Mouse (Mus musculus) cerebellum, adult 2 months (tissue): Measurements from ENCODE around the gene Tnfrsf17. TPM values are rescaled to one million over a fixed set of nuclear protein-coding genes. Genes with fewer than 3 reads are reported as not detected.

Source experiments
- DNase-seq, 2 experiments: peaks; one replicate each; pipeline ENCODE4 v3.0.0; 2021
- H3K27ac ChIP-seq: fragments of 200-500 bp; 2 replicates; pipeline ENCODE4 v1.5.1; 2012; ENCODE audit warnings: low read length, control low read depth, inconsistent platforms; ENCODE audit not compliant: insufficient read depth
- H3K27me3 ChIP-seq: fragments of 200-500 bp; 2 replicates; pipeline ENCODE4 v1.6.1; 2012; ENCODE audit warnings: inconsistent platforms, mild to moderate bottlenecking, low read length, moderate library complexity; ENCODE audit not compliant: control insufficient read depth, insufficient read depth
- H3K4me1 ChIP-seq: fragments of 200-500 bp; 2 replicates; pipeline ENCODE4 v1.6.1; 2011; ENCODE audit warnings: low read length; ENCODE audit not compliant: control insufficient read depth, insufficient read depth
- H3K4me3 ChIP-seq: fragments of 200-500 bp; replicated peaks from 2 replicates; pipeline ENCODE3; 2011; ENCODE audit warnings: mild to moderate bottlenecking, low read depth, low read length, control low read depth; ENCODE audit not compliant: insufficient read depth
- CTCF ChIP-seq: fragments of 200-500 bp; IDR thresholded peaks from 2 replicates; pipeline ENCODE4 v1.5.1; 2011; ENCODE audit warnings: low read depth, mild to moderate bottlenecking, control low read depth, low read length, moderate library complexity, borderline replicate concordance; ENCODE audit not compliant: insufficient read depth
- POLR2A ChIP-seq: fragments of 200-500 bp; IDR thresholded peaks from 2 replicates; pipeline ENCODE4 v1.6.1; 2011; ENCODE audit warnings: low read length, control low read depth, borderline replicate concordance; ENCODE audit not compliant: insufficient read depth
- WGBS: fragments of 180-500 bp; shearing (Covaris S2); methylation state at CpG from one replicate; pipeline ENCODE4 v1.1.7; 2018; 5-methylcytosine and 5-hydroxymethylcytosine counted together
- polyA plus RNA-seq: library from polyadenylated mRNA; depleted of rRNA; stranded (reverse); fragments of >200 nt; gene quantifications from 2 replicates; pipeline ENCODE4 v1.2.3, GENCODE M21; 2012; rRNA removed

Gene Tnfrsf17
- polyA plus RNA-seq, result 0.14 and 0.46 TPM in 2 replicates

DNA sequence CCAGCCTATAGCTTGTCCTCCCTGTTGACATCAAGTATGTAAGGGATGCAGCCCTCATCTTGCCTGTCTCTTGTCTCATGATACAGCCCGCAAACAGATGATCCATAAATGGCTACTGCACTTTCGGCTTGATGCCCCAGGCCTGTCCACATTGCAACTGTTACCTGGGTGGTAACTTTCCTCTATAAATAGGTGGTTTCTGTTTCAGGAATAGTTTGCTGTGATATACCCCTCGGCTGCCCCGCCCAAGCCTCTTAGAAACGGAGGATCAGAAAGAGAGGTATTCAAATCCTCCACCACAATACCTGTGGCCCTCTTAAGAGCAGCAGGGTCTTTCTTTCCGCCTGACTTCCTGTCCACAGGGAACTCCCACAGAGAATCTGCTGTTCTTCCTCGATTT, at the start of gene Tnfrsf17:
TSS of gene Tnfrsf17 (plus strand) at position 301 of the 400 bp plus-strand sequence.
- 64% methylated on average over 7 of the region's 7 CpGs for WGBS
- H3K27ac ChIP-seq, result no peak within 1 kb of the TSS

DNA sequence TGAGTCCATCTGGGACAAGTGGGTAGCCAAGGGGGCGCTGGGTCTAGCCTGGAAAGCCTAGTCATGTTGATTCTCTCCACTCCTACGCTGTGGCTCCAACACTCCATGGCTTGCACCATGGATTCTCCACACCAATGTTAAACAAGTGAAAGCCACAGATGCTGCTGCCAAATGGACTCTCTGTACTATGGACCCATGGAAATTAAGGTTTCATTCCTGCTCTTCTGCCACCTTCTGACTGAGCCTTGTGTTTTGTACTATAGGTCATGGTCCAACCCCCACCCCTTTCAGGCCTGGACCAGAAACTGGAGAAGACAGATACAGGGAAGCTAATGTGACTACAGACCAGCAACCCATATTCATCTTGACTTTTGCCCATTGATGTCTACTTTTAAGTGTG, 47.1 kb upstream of the Tnfrsf17 start:
- 74% methylated on average over 2 of the region's 2 CpGs for WGBS
- H3K4me1 ChIP-seq, result no peaks in the 10 kb centered on the region
- TF ChIP-seq POLR2A (no peak), CTCF (no peak)

More for the DNA sequence above, at the start of gene Tnfrsf17:
- Histone ChIP-seq H3K27me3 (no peaks in the 10 kb centered on the region), H3K4me3 (no peak within 1 kb of the TSS), H3K4me1 (no peaks in the 10 kb centered on the region)
- DNase-seq, result no peak
- TF ChIP-seq POLR2A (no peak), CTCF (no peak)

DNA sequence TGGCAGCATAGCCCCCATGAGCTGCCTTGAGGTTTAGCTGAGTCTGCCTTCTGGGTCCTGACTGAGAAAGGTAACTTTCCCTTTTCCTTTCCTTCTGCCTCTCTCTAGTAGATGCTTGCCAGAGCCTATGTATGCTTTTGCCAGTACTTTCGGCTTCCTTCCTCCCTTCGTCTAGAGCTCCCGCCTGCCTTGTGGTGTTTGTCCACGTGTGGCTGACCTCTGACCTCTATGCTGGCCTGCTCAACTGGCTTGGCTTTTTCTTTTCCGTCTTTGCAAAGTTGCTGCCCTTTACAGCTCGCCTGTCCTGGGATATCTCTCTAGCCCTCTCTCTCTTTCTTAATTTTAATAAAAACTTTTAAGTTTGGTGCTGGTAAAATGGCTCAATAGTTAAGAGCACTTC, 43.8 kb upstream of the Tnfrsf17 start:
- H3K4me3 ChIP-seq, result no peak overlapping the region
- H3K27ac ChIP-seq, result no peak overlapping the region
- TF ChIP-seq CTCF (no peak), POLR2A (no peak)
- no peaks in the 10 kb centered on the region for H3K4me1 ChIP-seq
- H3K27me3 ChIP-seq, result no peaks in the 10 kb centered on the region
- 31% methylated on average over 6 of the region's 6 CpGs for WGBS
- DNase-seq, result no peak

More for the DNA sequence above, 47.1 kb upstream of the Tnfrsf17 start:
- Histone ChIP-seq H3K4me3 (no peak overlapping the region), H3K27ac (no peak overlapping the region), H3K27me3 (no peaks in the 10 kb centered on the region)
- DNase-seq, result no peak

DNA sequence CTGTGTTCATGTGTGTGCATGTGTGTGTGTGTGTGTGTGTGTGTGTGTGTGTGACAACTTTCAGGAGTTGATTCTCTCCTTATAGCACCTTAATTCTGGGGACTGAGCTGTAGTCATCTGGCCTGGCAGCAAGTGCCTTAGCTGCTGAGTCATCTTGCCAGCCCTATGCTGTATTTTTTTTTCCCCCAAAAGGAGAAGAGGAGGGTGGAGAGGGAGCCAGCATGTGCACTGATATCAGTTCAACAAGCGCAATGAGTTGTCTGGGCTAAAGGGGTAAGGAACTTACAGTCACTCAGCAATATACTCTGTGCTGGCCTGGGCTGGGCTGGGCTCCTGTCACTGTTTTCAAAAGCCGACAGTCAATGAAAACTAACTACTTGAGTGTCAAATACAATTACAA, 43.0 kb upstream of the Tnfrsf17 start:
- Histone ChIP-seq H3K4me3 (no peak overlapping the region), H3K27me3 (no peaks in the 10 kb centered on the region), H3K4me1 (no peaks in the 10 kb centered on the region), H3K27ac (no peak overlapping the region)
- 79% methylated on average over 2 of the region's 2 CpGs for WGBS
- no peak for TF ChIP-seq POLR2A
- no peak for TF ChIP-seq CTCF
- no peak for DNase-seq

DNA sequence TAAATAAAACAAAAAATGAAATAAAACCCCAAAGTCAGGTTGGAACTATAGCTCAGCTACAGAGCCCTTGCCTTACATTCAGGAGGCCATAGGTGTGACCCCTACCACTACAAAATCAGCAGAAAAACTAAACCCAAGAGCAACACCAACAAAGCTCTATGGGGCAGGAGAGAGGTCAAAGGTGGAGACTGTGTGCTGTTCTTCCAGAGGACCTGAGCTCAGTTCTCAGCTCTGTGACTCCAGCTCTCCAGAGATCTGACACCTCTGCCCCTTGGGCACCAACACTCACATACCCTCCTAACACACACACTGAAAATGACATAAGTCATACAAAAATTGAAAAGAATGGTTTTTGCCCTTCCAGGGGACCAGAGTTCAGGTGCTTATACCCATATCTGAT, 42.5 kb upstream of the Tnfrsf17 start:
- TF ChIP-seq POLR2A, result no peak
- no peak for TF ChIP-seq CTCF
- Histone ChIP-seq H3K4me3 (no peak overlapping the region), H3K27me3 (no peaks in the 10 kb centered on the region), H3K4me1 (no peaks in the 10 kb centered on the region), H3K27ac (no peak overlapping the region)
- DNase-seq, result no peak

DNA sequence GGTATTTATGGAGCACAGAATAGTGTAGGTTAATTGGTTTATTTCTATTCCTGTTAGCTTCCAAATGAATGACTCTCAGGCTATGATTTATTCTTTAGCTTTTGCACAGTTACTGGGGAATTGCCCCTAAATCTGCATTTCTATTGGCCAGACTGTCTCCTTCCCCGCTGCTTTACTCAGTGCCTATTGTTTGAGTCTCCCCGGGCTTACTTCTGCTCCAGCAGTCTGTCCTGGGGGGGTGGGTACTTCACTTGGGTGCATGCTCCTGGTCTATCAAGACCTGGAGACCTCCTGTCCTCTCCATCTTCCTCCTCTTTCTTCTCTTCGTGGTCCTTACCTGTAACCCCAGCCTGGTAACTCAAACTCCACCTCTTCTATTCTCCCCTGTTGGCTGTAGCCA, 36.7 kb upstream of the Tnfrsf17 start:
- 41% methylated on average over 3 of the region's 3 CpGs for WGBS

DNA sequence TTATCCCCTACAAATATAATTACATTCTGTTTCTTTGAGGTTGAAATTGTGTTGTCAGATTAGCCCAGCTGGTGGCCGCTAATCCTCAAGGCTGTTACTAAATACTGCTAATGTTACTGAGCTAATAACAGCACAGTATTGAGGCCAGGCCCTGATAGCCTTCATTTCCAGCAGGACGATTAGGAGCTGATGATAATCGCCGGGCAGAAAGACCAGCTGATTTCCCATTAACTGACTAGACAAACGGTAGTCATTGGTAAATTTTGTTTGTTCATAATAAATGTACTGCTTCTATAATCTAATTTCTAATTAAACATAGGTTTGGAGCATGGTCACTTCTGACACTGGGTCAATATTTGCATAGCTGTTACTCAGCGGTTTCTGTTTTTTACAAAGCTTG, 34.8 kb upstream of the Tnfrsf17 start:
- TF ChIP-seq CTCF (no peak), POLR2A (no peak)
- Histone ChIP-seq H3K4me1 (no peaks in the 10 kb centered on the region), H3K27ac (no peak overlapping the region), H3K27me3 (no peaks in the 10 kb centered on the region), H3K4me3 (no peak overlapping the region)
- WGBS, result 73% methylated on average over 6 of the region's 6 CpGs
- no peak for DNase-seq

More for the DNA sequence above, 36.7 kb upstream of the Tnfrsf17 start:
- H3K27ac ChIP-seq, result no peak overlapping the region
- no peak for DNase-seq
- TF ChIP-seq CTCF (no peak), POLR2A (no peak)
- H3K4me1 ChIP-seq, result no peaks in the 10 kb centered on the region
- H3K4me3 ChIP-seq, result no peak overlapping the region
- no peaks in the 10 kb centered on the region for H3K27me3 ChIP-seq

DNA sequence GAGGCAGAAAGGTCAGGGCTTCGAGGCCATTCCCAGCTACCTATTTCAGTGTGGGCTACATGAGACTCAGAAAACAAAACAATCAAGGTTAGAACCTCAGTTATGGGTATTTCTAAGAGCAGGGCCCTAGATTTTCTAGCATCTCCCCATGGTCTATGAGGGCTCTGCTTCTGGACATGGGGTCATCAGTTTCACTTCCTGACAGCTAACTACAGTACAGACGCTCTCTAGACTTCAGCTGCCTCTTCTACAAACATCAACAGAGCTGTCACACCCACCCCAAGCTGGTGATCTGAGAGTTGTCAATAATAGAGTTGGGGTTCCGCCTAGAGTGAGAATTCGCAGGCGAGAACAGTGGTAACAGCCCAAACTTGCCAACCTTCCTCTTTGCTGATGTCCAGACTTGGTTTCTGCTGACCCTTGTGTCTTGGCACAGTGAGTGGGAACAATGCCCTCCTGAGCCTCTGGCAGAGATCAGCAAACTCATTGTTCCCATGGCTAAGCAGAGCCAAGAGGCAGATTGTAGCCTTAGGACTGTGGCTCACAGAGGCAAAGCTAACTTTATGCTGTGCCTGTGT, 30.9 kb upstream of the Tnfrsf17 start:
- TF ChIP-seq CTCF (no peak), POLR2A (no peak)
- peak in 1 of 2 experiments; percentile 3 for DNase-seq
- Histone ChIP-seq H3K4me3 (no peak overlapping the region), H3K27me3 (no peaks in the 10 kb centered on the region), H3K27ac (no peak overlapping the region), H3K4me1 (no peaks in the 10 kb centered on the region)
- 78% methylated on average over 5 of the region's 5 CpGs for WGBS
